8 mouse cellular contexts compared by ENCODE assay signal in the genomic region with DNA sequence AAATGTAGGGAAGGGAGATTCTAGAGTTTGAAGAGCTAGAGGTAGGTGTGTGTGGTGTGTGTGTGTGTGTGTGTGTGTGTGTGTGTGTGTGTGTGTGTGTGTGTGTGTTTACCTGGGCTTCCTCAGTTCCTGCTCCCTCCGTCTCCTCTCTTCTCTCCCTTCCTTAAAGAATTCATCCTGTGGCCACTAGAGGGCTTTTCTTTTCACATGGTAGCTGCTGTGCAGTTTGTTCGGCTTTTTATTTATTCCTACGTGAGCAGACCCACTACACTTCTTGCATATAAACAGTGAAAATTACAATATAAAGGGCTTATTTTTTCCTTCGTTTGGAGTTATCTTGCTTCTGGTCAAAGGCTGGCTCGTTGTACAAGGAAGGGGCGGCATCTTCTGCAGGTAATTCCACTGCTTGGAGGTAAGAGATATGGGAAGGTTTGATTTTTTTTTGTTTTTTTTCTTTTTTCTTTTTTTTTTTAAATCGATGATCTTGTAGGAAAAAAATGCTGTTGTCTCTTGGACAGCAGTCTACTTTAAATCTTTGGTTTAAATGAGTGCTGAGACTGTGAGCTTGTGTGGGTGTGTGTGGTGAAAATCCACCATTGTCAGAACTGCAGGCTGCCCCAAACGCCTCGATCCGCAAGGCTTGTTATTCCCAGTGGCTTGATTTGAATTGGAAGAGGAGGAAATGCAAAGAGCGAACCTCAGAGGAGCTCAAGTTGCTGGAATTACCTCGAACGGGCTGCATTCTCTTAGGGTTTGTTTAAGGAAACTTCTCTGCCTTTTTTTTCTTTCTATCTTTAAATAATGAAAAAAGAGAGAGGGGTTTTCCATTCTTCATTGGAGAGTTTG. TPM values are rescaled to one million over a fixed set of nuclear protein-coding genes. Genes with fewer than 3 reads are reported as not detected.
A peak's percentile ranks its signal among the peaks of the same experiment; 100 is the strongest.
DNase-seq lines count a peak whose midpoint lies in the region; ATAC-seq and TF ChIP-seq lines count a peak whose summit lies in the region.

Gene Fam196b, plus strand, starts transcription at position 289 of the 846 bp plus-strand sequence.

- H3K9ac ChIP-seq in forebrain, embryonic 11.5 days (ENCODE audit: low read length): peak within 1 kb of the TSS; percentile 57
- H3K9ac ChIP-seq in limb, embryonic 14.5 days (ENCODE audit: low read depth, low read length, severe bottlenecking): no peak within 1 kb of the TSS
- H3K9ac ChIP-seq in neural tube, embryonic 15.5 days (replicated peaks): peak within 1 kb of the TSS; percentile 60

- WGBS in forebrain, embryonic 11.5 days: under 1% methylated on average over 13 of the region's 13 CpGs
- WGBS in limb, embryonic 14.5 days: 3% methylated on average over 13 of the region's 13 CpGs
- 2% methylated on average over 12 of the region's 13 CpGs for WGBS in neural tube, embryonic 15.5 days

- no peaks in the 10 kb centered on the region for H3K27me3 ChIP-seq in forebrain, embryonic 11.5 days (ENCODE audit: control insufficient read depth, insufficient read depth, low read length)
- H3K27me3 ChIP-seq in limb, embryonic 14.5 days (ENCODE audit: control insufficient read depth, insufficient read depth, low read length): no peaks in the 10 kb centered on the region
- 0 out of 2 replicates have a peak, but pooled peaks cover 3% of the 10 kb centered on the region for H3K27me3 ChIP-seq in neural tube, embryonic 15.5 days (replicated peaks)

- no peaks in the 10 kb centered on the region; the same call in 1 of the 2 replicates for H3K4me1 ChIP-seq in forebrain, embryonic 11.5 days (replicated peaks; ENCODE audit: control insufficient read depth, insufficient read depth, low read length)
- H3K4me1 ChIP-seq in limb, embryonic 14.5 days (ENCODE audit: control insufficient read depth, insufficient read depth, low read length): peaks cover 11% of the 10 kb centered on the region
- peaks cover 32% of the 10 kb centered on the region for H3K4me1 ChIP-seq in neural tube, embryonic 15.5 days

- H3K27ac ChIP-seq in forebrain, embryonic 11.5 days (ENCODE audit: low read depth, low read length): no peak within 1 kb of the TSS
- no peak within 1 kb of the TSS for H3K27ac ChIP-seq in limb, embryonic 14.5 days (replicated peaks; ENCODE audit: low read depth, low read length)
- H3K27ac ChIP-seq in neural tube, embryonic 15.5 days (replicated peaks): peak within 1 kb of the TSS; percentile 68

- peak within 1 kb of the TSS; percentile 54 for H3K4me2 ChIP-seq in forebrain, embryonic 11.5 days (ENCODE audit: low read depth, low read length, severe bottlenecking)
- peak within 1 kb of the TSS; percentile 51 for H3K4me2 ChIP-seq in limb, embryonic 14.5 days (replicated peaks; ENCODE audit: low read depth, low read length, severe bottlenecking)
- H3K4me2 ChIP-seq in neural tube, embryonic 15.5 days: peak within 1 kb of the TSS; percentile 57

- H3K36me3 ChIP-seq in forebrain, embryonic 11.5 days (ENCODE audit: control insufficient read depth, insufficient read depth, low read length): no peaks in the 10 kb centered on the region
- H3K36me3 ChIP-seq in limb, embryonic 14.5 days (ENCODE audit: control insufficient read depth, insufficient read depth, low read length): no peaks in the 10 kb centered on the region
- H3K36me3 ChIP-seq in neural tube, embryonic 15.5 days: no peaks in the 10 kb centered on the region

- no peak for TF ChIP-seq POLR2A in limb, embryonic 14.5 days (IDR thresholded peaks at IDR 0.05; ENCODE audit: borderline replicate concordance, extremely low read depth, insufficient read depth, insufficient read length)

- no peaks in the 10 kb centered on the region for H3K9me3 ChIP-seq in forebrain, embryonic 11.5 days (ENCODE audit: control insufficient read depth, low read length)
- no peaks in the 10 kb centered on the region for H3K9me3 ChIP-seq in limb, embryonic 14.5 days (ENCODE audit: control insufficient read depth, low read length)
- H3K9me3 ChIP-seq in neural tube, embryonic 15.5 days (replicated peaks): no peaks in the 10 kb centered on the region

- H3K4me3 ChIP-seq in forebrain, embryonic 11.5 days (ENCODE audit: low read depth, low read length): peak within 1 kb of the TSS; percentile 28
- H3K4me3 ChIP-seq in limb, embryonic 14.5 days (replicated peaks; ENCODE audit: low read length): peak within 1 kb of the TSS; percentile 31
- H3K4me3 ChIP-seq in neural tube, embryonic 15.5 days (replicated peaks): peak within 1 kb of the TSS; percentile 45

- peak; percentile 3 to 36 for DNase-seq in heart, adult 18-20 months
- no peak for DNase-seq in heart, adult 9 months (ENCODE audit: low spot score in 2 of 2)
- peak; percentile 76 for DNase-seq in ZHBTc4 (ENCODE audit: low read depth, low spot score)
- DNase-seq in forebrain, embryonic 11.5 days (ENCODE audit: low spot score): no peak
- DNase-seq in hindlimb bud, embryonic 11.5 days (ENCODE audit: extremely low spot score, low read depth, low spot score): peak; percentile 31
- peak; percentile 76 for DNase-seq in limb, embryonic 14.5 days (ENCODE audit: low spot score)
- DNase-seq in ovary, postnatal 10 days (ENCODE audit: low spot score): no peak

- peak; percentile 58; the same call in 1 of the 2 replicates for ATAC-seq in forebrain, embryonic 11.5 days (replicated peaks; ENCODE audit: low FRiP score)
- ATAC-seq in limb, embryonic 14.5 days (ENCODE audit: low FRiP score, low read depth): 0 out of 2 replicates have a peak, but pooled peaks have one; percentile 72
- ATAC-seq in neural tube, embryonic 15.5 days (ENCODE audit: low FRiP score): peak; percentile 81

RNA-seq across cellular contexts. Expression of gene Fam196b, which starts in this region (rescaled TPM):
- total RNA-seq in heart, adult 18-20 months (2021): not detected
- 0.94 and 1.1 TPM in 2 replicates for polyA plus RNA-seq in forebrain, embryonic 11.5 days (2014; fragmentation: Nextera tagmentation; extraction: Ambion mirVana)
- 2.2 and 2.5 TPM in 2 replicates for polyA plus RNA-seq in limb, embryonic 14.5 days (2012; rRNA removed)
- 1.1 and 1.5 TPM in 2 replicates for polyA plus RNA-seq in limb, embryonic 14.5 days (2014; fragmentation: Nextera tagmentation; extraction: Ambion mirVana)
- polyA plus RNA-seq in neural tube, embryonic 15.5 days (2015; fragmentation: Nextera tagmentation; extraction: Ambion mirVana): 3.6 and 4.0 TPM in 2 replicates

Comparison
In these comparisons a context has a peak if more than half of its experiments do, and no peak if none do; other contexts are left out.
1. Peak in DNase-seq in heart, adult 18-20 months; RNA of the gene not detected or under 1 TPM.
2. DNase-seq: peak in ZHBTc4 (single experiment), hindlimb bud, embryonic 11.5 days (single experiment) and limb, embryonic 14.5 days (single experiment); none in heart, adult 9 months (0 of 2), forebrain, embryonic 11.5 days (single experiment) and ovary, postnatal 10 days (single experiment).
3. Peak in every context shown above with its lines, with median percentiles within 50 percentile points of each other: ATAC-seq, H3K4me2 ChIP-seq and H3K4me3 ChIP-seq.